Mouse (Mus musculus): ENCODE data around the gene Prrt1. TPM values are rescaled to one million over a fixed set of nuclear protein-coding genes. Genes with fewer than 3 reads are reported as not detected.
A peak's percentile ranks its signal among the peaks of the same experiment; 100 is the strongest.

Gene Prrt1
- polyA plus RNA-seq, 1 experiment from 2014 or later, result 10.4 TPM

GRCm38 (mm10) chr17:34631647-34632046, 2.3 kb downstream of the Prrt1 start:
- WGBS, result 7% methylated on average over 12 of the region's 12 CpGs
- ATAC-seq, result no peak
- Histone ChIP-seq H3K9me3 (ENCODE audit: control insufficient read depth, low read length) (no peaks in the 10 kb centered on the region), H3K4me1 (replicated peaks; ENCODE audit: control insufficient read depth, insufficient read depth, low read length) (peaks cover 49% of the 10 kb centered on the region), H3K9ac (replicated peaks; ENCODE audit: low read depth, low read length) (peak overlapping the region; percentile 51), H3K27me3 (replicated peaks; ENCODE audit: control insufficient read depth, insufficient read depth, low read length) (peaks cover 18% of the 10 kb centered on the region), H3K4me2 (ENCODE audit: low read length) (peak overlapping the region; percentile 89), H3K27ac (ENCODE audit: low read length) (no peak overlapping the region), H3K4me3 (replicated peaks; ENCODE audit: low read length) (peak overlapping the region; percentile 45), H3K36me3 (ENCODE audit: control insufficient read depth, insufficient read depth) (no peaks in the 10 kb centered on the region)

GRCm38 (mm10) chr17:34632261-34632691, 2.9 kb downstream of the Prrt1 start:
- H3K27me3 ChIP-seq (replicated peaks; ENCODE audit: control insufficient read depth, insufficient read depth, low read length), result peaks cover 18% of the 10 kb centered on the region
- H3K27ac ChIP-seq (ENCODE audit: low read length), result no peak overlapping the region
- H3K36me3 ChIP-seq (ENCODE audit: control insufficient read depth, insufficient read depth), result no peaks in the 10 kb centered on the region
- WGBS, result 1% methylated on average over 26 of the region's 26 CpGs
- ATAC-seq, result peak; percentile 26
- peaks cover 48% of the 10 kb centered on the region for H3K4me1 ChIP-seq (replicated peaks; ENCODE audit: control insufficient read depth, insufficient read depth, low read length)
- peak overlapping the region; percentile 45 for H3K4me3 ChIP-seq (replicated peaks; ENCODE audit: low read length)
- peak overlapping the region; percentile 89 for H3K4me2 ChIP-seq (ENCODE audit: low read length)
- H3K9ac ChIP-seq (replicated peaks; ENCODE audit: low read depth, low read length), result peak overlapping the region; percentile 51
- H3K9me3 ChIP-seq (ENCODE audit: control insufficient read depth, low read length), result no peaks in the 10 kb centered on the region

GRCm38 (mm10) chr17:34635671-34636070, 6.3 kb downstream of the Prrt1 start:
- no peak overlapping the region for H3K9ac ChIP-seq (replicated peaks; ENCODE audit: low read depth, low read length)
- H3K4me1 ChIP-seq (replicated peaks; ENCODE audit: control insufficient read depth, insufficient read depth, low read length), result peaks cover 22% of the 10 kb centered on the region
- ATAC-seq, result no peak
- no peak overlapping the region for H3K4me3 ChIP-seq (replicated peaks; ENCODE audit: low read length)
- H3K9me3 ChIP-seq (ENCODE audit: control insufficient read depth, low read length), result no peaks in the 10 kb centered on the region
- H3K4me2 ChIP-seq (ENCODE audit: low read length), result no peak overlapping the region
- WGBS, result 70% methylated on average over 2 of the region's 2 CpGs
- no peaks in the 10 kb centered on the region for H3K36me3 ChIP-seq (ENCODE audit: control insufficient read depth, insufficient read depth)
- no peak overlapping the region for H3K27ac ChIP-seq (ENCODE audit: low read length)
- peaks cover 11% of the 10 kb centered on the region for H3K27me3 ChIP-seq (replicated peaks; ENCODE audit: control insufficient read depth, insufficient read depth, low read length)

GRCm38 (mm10) chr17:34637459-34637858, 8.1 kb downstream of the Prrt1 start:
- peaks cover 14% of the 10 kb centered on the region for H3K4me1 ChIP-seq (replicated peaks; ENCODE audit: control insufficient read depth, insufficient read depth, low read length)
- 0 out of 2 replicates have a peak, but pooled peaks cover 2% of the 10 kb centered on the region for H3K27me3 ChIP-seq (replicated peaks; ENCODE audit: control insufficient read depth, insufficient read depth, low read length)
- ATAC-seq, result no peak
- H3K36me3 ChIP-seq (ENCODE audit: control insufficient read depth, insufficient read depth), result no peaks in the 10 kb centered on the region
- whole genome bisulfite sequencing, result 62% methylated on average over 3 of the region's 3 CpGs
- no peaks in the 10 kb centered on the region for H3K9me3 ChIP-seq (ENCODE audit: control insufficient read depth, low read length)
- H3K27ac ChIP-seq (ENCODE audit: low read length), result no peak overlapping the region
- H3K4me3 ChIP-seq (replicated peaks; ENCODE audit: low read length), result no peak overlapping the region
- no peak overlapping the region for H3K9ac ChIP-seq (replicated peaks; ENCODE audit: low read depth, low read length)
- no peak overlapping the region for H3K4me2 ChIP-seq (ENCODE audit: low read length)

- peaks cover 12% of the 10 kb centered on the region for H3K4me1 ChIP-seq (replicated peaks; ENCODE audit: control insufficient read depth, insufficient read depth, low read length)
- ATAC-seq, result no peak
- H3K27ac ChIP-seq (ENCODE audit: low read length), result no peak overlapping the region
- 77% methylated on average over 7 of the region's 7 CpGs for WGBS
- H3K4me2 ChIP-seq (ENCODE audit: low read length), result no peak overlapping the region
- no peaks in the 10 kb centered on the region for H3K36me3 ChIP-seq (ENCODE audit: control insufficient read depth, insufficient read depth)
- H3K27me3 ChIP-seq (replicated peaks; ENCODE audit: control insufficient read depth, insufficient read depth, low read length), result 0 out of 2 replicates have a peak, but pooled peaks cover 2% of the 10 kb centered on the region
- no peak overlapping the region for H3K4me3 ChIP-seq (replicated peaks; ENCODE audit: low read length)
- no peak overlapping the region for H3K9ac ChIP-seq (replicated peaks; ENCODE audit: low read depth, low read length)
- no peaks in the 10 kb centered on the region for H3K9me3 ChIP-seq (ENCODE audit: control insufficient read depth, low read length)
Observed at GRCm38 (mm10) chr17:34639461-34640255, 10.3 kb downstream of the Prrt1 start.

- Histone ChIP-seq H3K27me3 (replicated peaks; ENCODE audit: control insufficient read depth, insufficient read depth, low read length) (no peaks in the 10 kb centered on the region), H3K36me3 (ENCODE audit: control insufficient read depth, insufficient read depth) (no peaks in the 10 kb centered on the region), H3K4me2 (ENCODE audit: low read length) (peak overlapping the region; percentile 4; the same call in 1 of the 2 replicates), H3K27ac (ENCODE audit: low read length) (peak overlapping the region; percentile 80), H3K9me3 (ENCODE audit: control insufficient read depth, low read length) (no peaks in the 10 kb centered on the region), H3K4me1 (replicated peaks; ENCODE audit: control insufficient read depth, insufficient read depth, low read length) (peaks cover 21% of the 10 kb centered on the region), H3K9ac (replicated peaks; ENCODE audit: low read depth, low read length) (0 out of 2 replicates have a peak overlapping the region, but pooled peaks have one; percentile 8), H3K4me3 (replicated peaks; ENCODE audit: low read length) (no peak overlapping the region)
- peak; percentile 54 for ATAC-seq
- 11% methylated on average over 11 of the region's 11 CpGs for WGBS
Observed at GRCm38 (mm10) chr17:34640778-34641601, 11.7 kb downstream of the Prrt1 start.

GRCm38 (mm10) chr17:34641945-34642344, 12.6 kb downstream of the Prrt1 start:
- Histone ChIP-seq H3K9ac (replicated peaks; ENCODE audit: low read depth, low read length) (no peak overlapping the region), H3K27me3 (replicated peaks; ENCODE audit: control insufficient read depth, insufficient read depth, low read length) (no peaks in the 10 kb centered on the region), H3K4me3 (replicated peaks; ENCODE audit: low read length) (no peak overlapping the region), H3K9me3 (ENCODE audit: control insufficient read depth, low read length) (no peaks in the 10 kb centered on the region), H3K4me2 (ENCODE audit: low read length) (no peak overlapping the region), H3K27ac (ENCODE audit: low read length) (no peak overlapping the region), H3K36me3 (ENCODE audit: control insufficient read depth, insufficient read depth) (no peaks in the 10 kb centered on the region), H3K4me1 (replicated peaks; ENCODE audit: control insufficient read depth, insufficient read depth, low read length) (peaks cover 27% of the 10 kb centered on the region)
- 85% methylated on average over 3 of the region's 3 CpGs for WGBS
- ATAC-seq, result no peak

GRCm38 (mm10) chr17:34643379-34643778, 14.0 kb downstream of the Prrt1 start:
- 95% methylated on average over 4 of the region's 4 CpGs for WGBS
- Histone ChIP-seq H3K27me3 (replicated peaks; ENCODE audit: control insufficient read depth, insufficient read depth, low read length) (no peaks in the 10 kb centered on the region), H3K27ac (ENCODE audit: low read length) (no peak overlapping the region), H3K9ac (replicated peaks; ENCODE audit: low read depth, low read length) (no peak overlapping the region), H3K9me3 (ENCODE audit: control insufficient read depth, low read length) (no peaks in the 10 kb centered on the region), H3K4me3 (replicated peaks; ENCODE audit: low read length) (no peak overlapping the region), H3K4me1 (replicated peaks; ENCODE audit: control insufficient read depth, insufficient read depth, low read length) (peaks cover 36% of the 10 kb centered on the region), H3K4me2 (ENCODE audit: low read length) (no peak overlapping the region), H3K36me3 (ENCODE audit: control insufficient read depth, insufficient read depth) (no peaks in the 10 kb centered on the region)
- ATAC-seq, result no peak

- peaks cover 38% of the 10 kb centered on the region for H3K4me1 ChIP-seq (replicated peaks; ENCODE audit: control insufficient read depth, insufficient read depth, low read length)
- no peaks in the 10 kb centered on the region for H3K9me3 ChIP-seq (ENCODE audit: control insufficient read depth, low read length)
- no peak overlapping the region for H3K4me3 ChIP-seq (replicated peaks; ENCODE audit: low read length)
- no peak overlapping the region for H3K4me2 ChIP-seq (ENCODE audit: low read length)
- H3K27ac ChIP-seq (ENCODE audit: low read length), result 0 out of 2 replicates have a peak overlapping the region, but pooled peaks have one; percentile 31
- WGBS, result 83% methylated on average over 10 of the region's 10 CpGs
- no peaks in the 10 kb centered on the region for H3K27me3 ChIP-seq (replicated peaks; ENCODE audit: control insufficient read depth, insufficient read depth, low read length)
- no peak overlapping the region for H3K9ac ChIP-seq (replicated peaks; ENCODE audit: low read depth, low read length)
- no peak for ATAC-seq
- no peaks in the 10 kb centered on the region for H3K36me3 ChIP-seq (ENCODE audit: control insufficient read depth, insufficient read depth)
Observed at GRCm38 (mm10) chr17:34643944-34644343, 14.6 kb downstream of the Prrt1 start.
